ENCODE assay signal across 8 mouse cellular contexts in the genomic region with DNA sequence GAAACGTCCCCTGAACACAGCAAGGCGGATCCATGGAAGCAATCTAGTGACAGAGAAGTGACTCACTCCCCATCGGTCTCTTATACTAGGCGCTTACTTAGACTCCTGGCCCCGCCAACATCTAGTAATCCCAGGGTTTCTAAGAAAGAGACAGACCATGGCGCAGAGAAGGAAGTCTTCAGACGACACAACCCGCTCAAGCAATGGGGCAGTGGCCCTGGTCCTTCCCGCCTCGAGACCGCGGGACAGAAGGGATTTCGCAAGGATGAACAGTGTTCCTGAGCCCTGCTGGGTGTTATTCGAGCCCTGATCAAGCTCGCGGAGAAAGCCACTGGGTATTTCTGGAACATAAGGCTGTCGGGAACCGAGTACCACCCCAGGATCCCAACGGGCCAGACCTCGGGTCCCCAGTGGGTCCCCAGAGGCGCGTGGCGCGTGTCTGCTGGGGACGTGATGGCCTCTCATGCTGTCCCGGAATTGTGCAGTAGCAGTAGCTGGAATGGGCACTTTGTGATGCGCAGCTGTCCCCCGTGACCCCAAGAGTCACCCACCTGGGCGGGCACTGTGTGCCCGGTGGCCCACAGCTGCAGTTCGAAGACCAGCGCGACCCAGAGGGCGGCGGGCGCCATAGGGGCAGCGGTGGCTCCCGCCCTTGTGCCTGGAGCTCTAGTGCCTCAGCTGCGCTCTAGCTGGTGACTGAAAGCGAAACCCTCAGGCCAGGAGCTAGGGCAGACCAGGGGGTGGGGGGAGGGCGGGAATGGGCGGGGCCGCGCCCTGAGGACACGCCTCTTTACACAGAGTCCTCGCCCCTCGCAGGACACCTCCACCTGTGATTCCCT. TPM values are rescaled to one million over a fixed set of nuclear protein-coding genes. Genes with fewer than 3 reads are reported as not detected.
DNase-seq lines count a peak whose midpoint lies in the region; ATAC-seq lines count a peak whose summit lies in the region.

A gene (minus strand): TSS at position 698 of the 839 bp plus-strand sequence.

- H3K4me2 ChIP-seq in forebrain, embryonic 14.5 days (ENCODE audit: low read length) = peak within 1 kb of the TSS; percentile 59
- peak within 1 kb of the TSS; percentile 92 for H3K4me2 ChIP-seq in limb, embryonic 12.5 days
- peak within 1 kb of the TSS; percentile 67 for H3K4me2 ChIP-seq in midbrain, embryonic 12.5 days (replicated peaks)
- H3K4me2 ChIP-seq in stomach, embryonic 16.5 days (ENCODE audit: low read depth, low read length) = peak within 1 kb of the TSS; percentile 66

- H3K27me3 ChIP-seq in forebrain, embryonic 14.5 days (replicated peaks; ENCODE audit: control insufficient read depth, insufficient read depth, low read length) = peaks cover 5% of the 10 kb centered on the region; the same call in 1 of the 2 replicates
- H3K27me3 ChIP-seq in limb, embryonic 12.5 days = peaks cover 41% of the 10 kb centered on the region
- peaks cover 34% of the 10 kb centered on the region for H3K27me3 ChIP-seq in midbrain, embryonic 12.5 days
- peaks cover 18% of the 10 kb centered on the region for H3K27me3 ChIP-seq in stomach, embryonic 16.5 days (ENCODE audit: control insufficient read depth, insufficient read depth, low read length)

- no peaks in the 10 kb centered on the region for H3K36me3 ChIP-seq in forebrain, embryonic 14.5 days (ENCODE audit: control insufficient read depth, insufficient read depth, low read length)
- H3K36me3 ChIP-seq in limb, embryonic 12.5 days = no peaks in the 10 kb centered on the region
- no peaks in the 10 kb centered on the region for H3K36me3 ChIP-seq in midbrain, embryonic 12.5 days
- no peaks in the 10 kb centered on the region for H3K36me3 ChIP-seq in stomach, embryonic 16.5 days (ENCODE audit: control insufficient read depth, insufficient read depth, low read length)

- DNase-seq in 3T3-L1 (ENCODE audit: low read depth, low spot score) = peak; percentile 67
- DNase-seq in forebrain, embryonic 14.5 days (ENCODE audit: low spot score) = peak; percentile 6
- no peak for DNase-seq in cerebellum, adult 11-12 months

- WGBS in forebrain, embryonic 14.5 days = 2% methylated on average over 47 of the region's 47 CpGs
- WGBS in limb, embryonic 12.5 days = under 1% methylated on average over 47 of the region's 47 CpGs
- under 1% methylated on average over 47 of the region's 47 CpGs for WGBS in midbrain, embryonic 12.5 days
- 2% methylated on average over 47 of the region's 47 CpGs for WGBS in stomach, embryonic 16.5 days

- no peak within 1 kb of the TSS for H3K27ac ChIP-seq in forebrain, embryonic 14.5 days (ENCODE audit: low read depth, low read length)
- no peak within 1 kb of the TSS for H3K27ac ChIP-seq in limb, embryonic 12.5 days
- no peak within 1 kb of the TSS for H3K27ac ChIP-seq in midbrain, embryonic 12.5 days (replicated peaks)
- H3K27ac ChIP-seq in stomach, embryonic 16.5 days (ENCODE audit: low read length) = no peak within 1 kb of the TSS

- H3K4me1 ChIP-seq in forebrain, embryonic 14.5 days (ENCODE audit: control insufficient read depth, insufficient read depth, low read length) = 0 out of 2 replicates have a peak, but pooled peaks cover 2% of the 10 kb centered on the region
- H3K4me1 ChIP-seq in limb, embryonic 12.5 days (replicated peaks) = peaks cover 9% of the 10 kb centered on the region; the same call in 1 of the 2 replicates
- H3K4me1 ChIP-seq in midbrain, embryonic 12.5 days = peaks cover 7% of the 10 kb centered on the region; the same call in 1 of the 2 replicates
- 0 out of 2 replicates have a peak, but pooled peaks cover 3% of the 10 kb centered on the region for H3K4me1 ChIP-seq in stomach, embryonic 16.5 days (ENCODE audit: control insufficient read depth, insufficient read depth, low read length)

- H3K9ac ChIP-seq in forebrain, embryonic 14.5 days (ENCODE audit: low read length) = peak within 1 kb of the TSS; percentile 54
- peak within 1 kb of the TSS; percentile 55 for H3K9ac ChIP-seq in limb, embryonic 12.5 days (replicated peaks)
- H3K9ac ChIP-seq in midbrain, embryonic 12.5 days (replicated peaks) = peak within 1 kb of the TSS; percentile 46; the same call in 1 of the 2 replicates
- H3K9ac ChIP-seq in stomach, embryonic 16.5 days (ENCODE audit: low read length) = peak within 1 kb of the TSS; percentile 69

- H3K4me3 ChIP-seq in forebrain, embryonic 14.5 days (ENCODE audit: low read depth, low read length) = peak within 1 kb of the TSS; percentile 31
- H3K4me3 ChIP-seq in limb, embryonic 12.5 days (replicated peaks) = peak within 1 kb of the TSS; percentile 47
- H3K4me3 ChIP-seq in midbrain, embryonic 12.5 days = peak within 1 kb of the TSS; percentile 43
- H3K4me3 ChIP-seq in stomach, embryonic 16.5 days (replicated peaks; ENCODE audit: low read length) = peak within 1 kb of the TSS; percentile 54

- peak; percentile 47 for ATAC-seq in activated CD4-positive, CD25-positive, alpha-beta regulatory T cell, adult 4 months
- peak; percentile 61 for ATAC-seq in forebrain, embryonic 14.5 days
- ATAC-seq in hematopoietic stem cell, adult 5-6 weeks (replicated peaks in 1 of 2; ENCODE audit: insufficient read depth in 1 of 2, low FRiP score in 2 of 2, low TSS enrichment in 1 of 2, low read depth in 1 of 2, poor library complexity in 2 of 2, severe bottlenecking in 2 of 2) = peak; percentile 74 to 86
- peak; percentile 70 for ATAC-seq in limb, embryonic 12.5 days (ENCODE audit: insufficient number of reproducible peaks, insufficient read depth, low FRiP score, low TSS enrichment, low read depth)
- peak; percentile 70 for ATAC-seq in midbrain, embryonic 12.5 days (ENCODE audit: low FRiP score, low read depth)
- ATAC-seq in stomach, embryonic 16.5 days (ENCODE audit: insufficient read depth, low FRiP score) = peak; percentile 85

- no peaks in the 10 kb centered on the region for H3K9me3 ChIP-seq in forebrain, embryonic 14.5 days (replicated peaks; ENCODE audit: control insufficient read depth, low read length)
- H3K9me3 ChIP-seq in limb, embryonic 12.5 days = no peaks in the 10 kb centered on the region
- no peaks in the 10 kb centered on the region for H3K9me3 ChIP-seq in midbrain, embryonic 12.5 days
- no peaks in the 10 kb centered on the region for H3K9me3 ChIP-seq in stomach, embryonic 16.5 days (replicated peaks; ENCODE audit: control insufficient read depth, low read length)

RNA-seq across cellular contexts. Expression of the gene that starts here (rescaled TPM):
- 100 to 1,000 TPM in 1 of 2 experiments, 10 to 100 TPM in 1; 87.9 to 139 TPM for polyA plus RNA-seq in activated CD4-positive, CD25-positive, alpha-beta regulatory T cell, adult 4 months (2017; shearing (Covaris generic))
- polyA plus RNA-seq in forebrain, embryonic 14.5 days (2014; fragmentation: Nextera tagmentation; extraction: Ambion mirVana) = 1.9 and 2.6 TPM in 2 replicates
- total RNA-seq in hematopoietic stem cell, adult 5-6 weeks (2017) = 21.4 and 40.0 TPM in 2 replicates
- 2.1 and 2.5 TPM in 2 replicates for polyA plus RNA-seq in limb, embryonic 12.5 days (2016; fragmentation: Nextera tagmentation; extraction: Ambion mirVana)
- polyA plus RNA-seq in midbrain, embryonic 12.5 days (2016; fragmentation: Nextera tagmentation; extraction: Ambion mirVana) = 2.6 TPM in 2 replicates
- 7.9 and 8.3 TPM in 2 replicates for polyA plus RNA-seq in stomach, embryonic 16.5 days (2015; fragmentation: Nextera tagmentation; extraction: Ambion mirVana)
